Mouse (Mus musculus) frontal cortex, postnatal 14 days (tissue): Measurements from ENCODE around the gene Coro7.
A peak's percentile ranks its signal among the peaks of the same experiment; 100 is the strongest.

Source experiments
- DNase-seq, 2 experiments: peaks; one replicate each; pipeline ENCODE4 v3.0.0; 2022; ENCODE audit warnings: low spot score in 2 of 2

Coro7 gene

GRCm38 (mm10) chr16:4648416-4649023, 31.1 kb downstream of the Coro7 start:
- DNase-seq, result no peak

GRCm38 (mm10) chr16:4647651-4648141, 31.9 kb downstream of the Coro7 start:
- no peak for DNase-seq

- no peak for DNase-seq
Measured at GRCm38 (mm10) chr16:4646831-4647230, 32.7 kb downstream of the Coro7 start.

GRCm38 (mm10) chr16:4645867-4646266, 33.7 kb downstream of the Coro7 start:
- no peak for DNase-seq

GRCm38 (mm10) chr16:4643670-4644419, 35.7 kb downstream of the Coro7 start:
- peak; percentile 63 to 68 for DNase-seq

- DNase-seq, result no peak
Measured at GRCm38 (mm10) chr16:4642937-4643336, 36.6 kb downstream of the Coro7 start.

- DNase-seq, result peak; percentile 40 to 58
Measured at GRCm38 (mm10) chr16:4642190-4642589, 37.4 kb downstream of the Coro7 start.

- no peak for DNase-seq
Measured at GRCm38 (mm10) chr16:4641119-4641838, 38.3 kb downstream of the Coro7 start.

- DNase-seq, result no peak
Measured at GRCm38 (mm10) chr16:4640267-4641005, 39.1 kb downstream of the Coro7 start.

- DNase-seq, result peak; percentile 68 to 70
Measured at GRCm38 (mm10) chr16:4639831-4640237, 39.7 kb downstream of the Coro7 start, which contains the start of the genes Vasn and Dnaja3. Gene Vasn (plus strand): TSS chr16:4639941. Gene Dnaja3 (plus strand): TSS chr16:4639989.

GRCm38 (mm10) chr16:4638891-4639390, 40.6 kb downstream of the Coro7 start:
- no peak for DNase-seq

GRCm38 (mm10) chr16:4635760-4636159, 43.8 kb downstream of the Coro7 start:
- DNase-seq, result no peak

- DNase-seq, result no peak
Measured at GRCm38 (mm10) chr16:4634681-4635080, 44.9 kb downstream of the Coro7 start.

- no peak for DNase-seq
Measured at GRCm38 (mm10) chr16:4633661-4634060, 45.9 kb downstream of the Coro7 start.

GRCm38 (mm10) chr16:4632050-4632449, 47.5 kb downstream of the Coro7 start:
- no peak for DNase-seq

GRCm38 (mm10) chr16:4629950-4630349, 49.6 kb downstream of the Coro7 start:
- peak in 1 of 2 experiments; percentile 68 for DNase-seq

- no peak for DNase-seq
Measured at GRCm38 (mm10) chr16:4628898-4629419, 50.6 kb downstream of the Coro7 start.

GRCm38 (mm10) chr16:4627105-4627504, 52.5 kb downstream of the Coro7 start:
- DNase-seq, result no peak

- peak; percentile 85 to 87 for DNase-seq
Measured at GRCm38 (mm10) chr16:4624481-4625110, 55.0 kb downstream of the Coro7 start, which contains the start of gene Pam16. Gene Pam16 (minus strand): TSS chr16:4624988.

GRCm38 (mm10) chr16:4624074-4624473, 55.5 kb downstream of the Coro7 start:
- DNase-seq, result no peak

- DNase-seq, result no peak
Measured at GRCm38 (mm10) chr16:4616829-4617228, 62.7 kb downstream of the Coro7 start.
